Mouse (Mus musculus): ENCODE measurements around the gene Uimc1. TPM values are rescaled to one million over a fixed set of nuclear protein-coding genes. Genes with fewer than 3 reads are reported as not detected.

Gene Uimc1
- polyA plus RNA-seq (2015; fragmentation: Nextera tagmentation; extraction: Ambion mirVana): 19.1 and 20.3 TPM in 2 replicates

GRCm38 (mm10) chr13:55099726-55100478, at the start of gene Uimc1:
Uimc1 (minus strand) TSS chr13:55100300.
- ATAC-seq (ENCODE audit: low FRiP score, low read depth): peak; percentile 97
- WGBS: under 1% methylated on average over 56 of the region's 81 CpGs
- H3K27me3 ChIP-seq: no peaks in the 10 kb centered on the region
- peaks cover 10% of the 10 kb centered on the region for H3K4me1 ChIP-seq (replicated peaks)
- H3K4me3 ChIP-seq: peak within 1 kb of the TSS; percentile 81
- peak within 1 kb of the TSS; percentile 75 for H3K4me2 ChIP-seq
- peak within 1 kb of the TSS; percentile 82 for H3K27ac ChIP-seq (replicated peaks)
- no peaks in the 10 kb centered on the region for H3K9me3 ChIP-seq
- H3K36me3 ChIP-seq: no peaks in the 10 kb centered on the region
- H3K9ac ChIP-seq: peak within 1 kb of the TSS; percentile 76

DNA sequence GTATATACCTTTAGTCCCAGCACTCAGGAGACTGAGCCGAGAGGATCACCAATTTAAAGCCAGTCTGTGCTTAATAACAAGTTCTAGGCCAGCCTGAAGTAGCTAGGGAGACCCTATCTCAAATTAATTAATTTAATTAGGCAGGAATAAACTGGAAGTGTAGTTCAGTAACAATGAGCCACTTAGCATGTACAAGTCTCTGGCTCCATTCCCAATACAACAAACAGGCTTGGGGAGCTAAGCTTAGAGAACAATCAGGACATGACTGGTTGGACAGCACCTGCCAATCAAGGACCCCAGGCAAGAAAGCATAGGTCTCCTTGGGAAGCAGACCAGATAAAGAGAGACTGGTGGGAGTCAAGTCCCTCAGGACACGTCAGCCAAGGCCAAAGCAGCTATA, 40.2 kb upstream of the Uimc1 start:
- no peak overlapping the region for H3K27ac ChIP-seq (replicated peaks)

DNA sequence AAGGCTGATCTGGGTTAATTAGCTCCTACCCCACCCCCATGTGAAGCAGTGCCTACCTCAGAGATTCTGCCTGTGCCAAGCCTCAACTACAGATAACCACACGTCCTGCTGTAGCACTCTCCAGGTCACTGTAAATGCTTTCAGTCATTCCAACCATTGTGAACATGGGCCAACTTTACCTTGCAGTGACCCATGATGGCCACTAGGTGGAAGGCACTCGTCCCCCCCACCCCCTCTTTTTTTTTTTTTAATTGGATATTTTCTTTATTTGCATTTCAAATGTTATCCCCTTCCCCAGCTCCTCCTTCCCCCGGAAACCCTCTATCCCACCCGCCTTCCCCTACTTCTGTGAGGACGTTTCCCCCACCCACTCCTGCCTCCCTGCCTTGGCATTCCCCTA, 35.3 kb upstream of the Uimc1 start:
- ATAC-seq (ENCODE audit: low FRiP score, low read depth): no peak
- Histone ChIP-seq H3K4me2 (no peak overlapping the region), H3K4me3 (no peak overlapping the region), H3K9me3 (no peaks in the 10 kb centered on the region), H3K27ac (replicated peaks) (no peak overlapping the region), H3K27me3 (no peaks in the 10 kb centered on the region), H3K9ac (no peak overlapping the region), H3K36me3 (peaks cover 23% of the 10 kb centered on the region), H3K4me1 (replicated peaks) (no peaks in the 10 kb centered on the region)
- 9% methylated on average over 5 of the region's 5 CpGs for WGBS

More for the DNA sequence above, 40.2 kb upstream of the Uimc1 start:
- 52% methylated on average over 2 of the region's 2 CpGs for WGBS
- H3K4me1 ChIP-seq (replicated peaks): no peaks in the 10 kb centered on the region
- no peak overlapping the region for H3K4me3 ChIP-seq
- no peak overlapping the region for H3K9ac ChIP-seq
- H3K27me3 ChIP-seq: no peaks in the 10 kb centered on the region
- no peak for ATAC-seq (ENCODE audit: low FRiP score, low read depth)
- H3K4me2 ChIP-seq: no peak overlapping the region
- H3K36me3 ChIP-seq: no peaks in the 10 kb centered on the region
- H3K9me3 ChIP-seq: no peaks in the 10 kb centered on the region

GRCm38 (mm10) chr13:55133448-55133847, 33.3 kb upstream of the Uimc1 start, which contains the start of gene Gm17617:
Gm17617 (minus strand) TSS chr13:55133548.
- no peaks in the 10 kb centered on the region for H3K27me3 ChIP-seq
- 92% methylated on average over 2 of the region's 2 CpGs for WGBS
- H3K4me1 ChIP-seq (replicated peaks): no peaks in the 10 kb centered on the region
- H3K4me3 ChIP-seq: no peak within 1 kb of the TSS
- H3K4me2 ChIP-seq: no peak within 1 kb of the TSS
- H3K9ac ChIP-seq: no peak within 1 kb of the TSS
- no peak for ATAC-seq (ENCODE audit: low FRiP score, low read depth)
- no peaks in the 10 kb centered on the region for H3K9me3 ChIP-seq
- peaks cover 34% of the 10 kb centered on the region for H3K36me3 ChIP-seq
- no peak within 1 kb of the TSS for H3K27ac ChIP-seq (replicated peaks)

DNA sequence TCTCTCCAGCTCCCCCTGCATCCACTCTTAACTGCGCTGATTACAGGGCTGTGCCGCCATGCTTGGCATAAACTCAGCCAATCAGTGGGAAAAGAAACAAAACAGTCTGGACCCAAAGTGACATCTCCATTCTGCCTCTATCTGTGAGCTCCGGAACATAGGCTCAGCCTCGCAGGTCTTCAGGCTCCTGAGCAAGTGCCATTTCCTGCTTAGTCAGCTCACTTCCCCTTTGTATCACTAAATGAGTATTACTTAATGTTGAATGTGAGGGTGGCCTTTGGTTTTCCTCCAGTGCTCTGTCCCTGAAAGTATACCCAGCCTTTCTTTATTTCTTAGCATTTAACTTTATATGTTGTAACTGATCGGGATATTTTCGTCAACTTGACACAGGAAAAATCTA, 24.8 kb upstream of the Uimc1 start:
- H3K9ac ChIP-seq: no peak overlapping the region
- 94% methylated on average over 6 of the region's 6 CpGs for WGBS
- no peaks in the 10 kb centered on the region for H3K27me3 ChIP-seq
- no peaks in the 10 kb centered on the region for H3K9me3 ChIP-seq
- ATAC-seq (ENCODE audit: low FRiP score, low read depth): no peak
- H3K27ac ChIP-seq (replicated peaks): no peak overlapping the region
- H3K4me3 ChIP-seq: no peak overlapping the region
- H3K4me2 ChIP-seq: no peak overlapping the region
- no peaks in the 10 kb centered on the region for H3K4me1 ChIP-seq (replicated peaks)
- H3K36me3 ChIP-seq: peaks cover 31% of the 10 kb centered on the region

GRCm38 (mm10) chr13:55114375-55114774, 14.3 kb upstream of the Uimc1 start:
- no peak overlapping the region for H3K4me2 ChIP-seq
- H3K4me3 ChIP-seq: no peak overlapping the region
- peaks cover 39% of the 10 kb centered on the region for H3K36me3 ChIP-seq
- WGBS: 87% methylated on average over 6 of the region's 6 CpGs
- H3K27me3 ChIP-seq: no peaks in the 10 kb centered on the region
- H3K27ac ChIP-seq (replicated peaks): no peak overlapping the region
- H3K9me3 ChIP-seq: no peaks in the 10 kb centered on the region
- no peaks in the 10 kb centered on the region for H3K4me1 ChIP-seq (replicated peaks)
- no peak overlapping the region for H3K9ac ChIP-seq
- no peak for ATAC-seq (ENCODE audit: low FRiP score, low read depth)

- H3K4me1 ChIP-seq (replicated peaks): peaks cover 14% of the 10 kb centered on the region
- no peak overlapping the region for H3K27ac ChIP-seq (replicated peaks)
- H3K4me2 ChIP-seq: no peak overlapping the region
- no peak overlapping the region for H3K4me3 ChIP-seq
- ATAC-seq (ENCODE audit: low FRiP score, low read depth): no peak
- H3K27me3 ChIP-seq: no peaks in the 10 kb centered on the region
- H3K36me3 ChIP-seq: peaks cover 6% of the 10 kb centered on the region; the same call in 1 of the 2 replicates
- no peaks in the 10 kb centered on the region for H3K9me3 ChIP-seq
- no peak overlapping the region for H3K9ac ChIP-seq
- 95% methylated on average over 8 of the region's 8 CpGs for WGBS
Measured at GRCm38 (mm10) chr13:55107694-55108093, 7.6 kb upstream of the Uimc1 start.

DNA sequence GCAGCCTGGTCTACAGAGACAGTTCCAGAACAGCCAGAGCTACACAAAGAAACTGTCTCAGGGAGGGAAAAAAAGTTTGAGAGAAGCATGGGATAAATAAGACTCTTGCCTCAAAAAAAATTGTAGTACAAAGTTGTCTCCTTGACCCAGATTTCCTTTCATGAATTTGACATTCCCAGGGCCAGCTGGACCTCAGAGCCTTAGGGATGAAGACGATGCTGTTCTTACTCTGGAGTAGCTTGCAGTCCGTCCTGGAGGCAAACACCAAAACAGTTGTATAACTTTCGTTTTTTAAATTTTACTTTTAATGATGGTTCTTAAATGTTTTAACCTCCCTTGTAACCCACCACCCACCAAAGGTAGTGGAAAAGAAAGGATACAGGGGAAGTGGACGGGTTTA, 7.0 kb upstream of the Uimc1 start:
- no peak overlapping the region for H3K4me3 ChIP-seq
- H3K9ac ChIP-seq: no peak overlapping the region
- peaks cover 14% of the 10 kb centered on the region for H3K4me1 ChIP-seq (replicated peaks)
- no peak overlapping the region for H3K27ac ChIP-seq (replicated peaks)
- no peaks in the 10 kb centered on the region for H3K9me3 ChIP-seq
- no peak for ATAC-seq (ENCODE audit: low FRiP score, low read depth)
- H3K36me3 ChIP-seq: peaks cover 6% of the 10 kb centered on the region; the same call in 1 of the 2 replicates
- no peaks in the 10 kb centered on the region for H3K27me3 ChIP-seq
- 93% methylated on average over 4 of the region's 4 CpGs for WGBS
- no peak overlapping the region for H3K4me2 ChIP-seq

- ATAC-seq (ENCODE audit: low FRiP score, low read depth): no peak
- Histone ChIP-seq H3K9me3 (no peaks in the 10 kb centered on the region), H3K9ac (peak overlapping the region; percentile 81), H3K4me3 (peak overlapping the region; percentile 94), H3K36me3 (peaks cover 6% of the 10 kb centered on the region; the same call in 1 of the 2 replicates), H3K4me1 (replicated peaks) (peaks cover 14% of the 10 kb centered on the region), H3K27me3 (no peaks in the 10 kb centered on the region), H3K4me2 (peak overlapping the region; percentile 64), H3K27ac (replicated peaks) (0 out of 2 replicates have a peak overlapping the region, but pooled peaks have one; percentile 3)
- WGBS: 22% methylated on average over 8 of the region's 8 CpGs
Measured at GRCm38 (mm10) chr13:55105953-55106691, 6.0 kb upstream of the Uimc1 start.

DNA sequence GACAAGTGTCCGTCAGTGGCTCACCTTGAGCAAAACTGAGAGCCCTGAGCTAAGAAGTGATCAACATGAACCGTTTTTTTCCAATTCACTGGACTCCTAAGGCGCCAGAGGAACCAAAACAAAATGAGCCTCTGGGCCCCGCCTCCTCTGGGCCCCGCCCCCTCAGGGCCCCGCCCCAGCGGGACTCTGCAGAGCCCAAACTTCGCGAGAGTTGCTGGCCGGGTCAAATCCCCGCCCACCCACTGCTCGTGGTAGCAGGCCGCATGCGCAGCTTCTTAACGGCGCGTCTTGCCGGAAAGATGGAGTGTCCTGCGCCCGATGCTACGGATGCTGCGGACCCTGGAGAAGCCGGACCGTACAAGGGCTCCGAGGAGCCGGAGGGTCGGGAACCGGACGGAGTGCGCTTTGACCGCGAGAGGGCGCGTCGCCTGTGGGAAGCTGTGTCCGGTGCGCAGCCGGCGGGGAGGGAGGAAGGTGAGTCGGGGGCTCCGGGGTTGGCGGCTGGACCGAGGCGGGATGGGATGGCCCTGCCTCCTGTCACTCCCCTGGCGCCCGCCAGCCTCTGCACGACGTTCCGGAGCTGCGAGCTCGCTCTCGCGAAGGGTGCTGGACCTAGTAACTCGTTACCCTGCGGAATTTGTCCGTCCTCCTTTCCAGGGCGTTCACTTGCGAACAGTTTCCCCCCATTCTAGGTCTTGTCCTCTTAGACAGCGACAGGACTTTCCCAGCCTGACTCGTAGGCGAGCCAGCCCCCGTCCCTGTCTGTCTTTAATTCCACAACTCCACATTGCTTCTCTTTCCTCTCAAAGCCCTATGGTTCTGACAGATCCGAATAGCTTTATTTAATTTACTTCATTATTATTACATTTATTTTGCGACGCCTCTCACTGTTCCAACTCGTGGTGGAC, 5.2 kb upstream of the Uimc1 start, which contains the start of gene Zfp346:
TSS of gene Zfp346 (plus strand) at position 267 of the 908 bp plus-strand sequence.
- Histone ChIP-seq H3K36me3 (peaks cover 6% of the 10 kb centered on the region; the same call in 1 of the 2 replicates), H3K9me3 (no peaks in the 10 kb centered on the region), H3K4me2 (peak within 1 kb of the TSS; percentile 64), H3K9ac (peak within 1 kb of the TSS; percentile 81), H3K4me1 (replicated peaks) (peaks cover 14% of the 10 kb centered on the region), H3K27ac (replicated peaks) (peak within 1 kb of the TSS; percentile 87), H3K27me3 (no peaks in the 10 kb centered on the region), H3K4me3 (peak within 1 kb of the TSS; percentile 94)
- ATAC-seq (ENCODE audit: low FRiP score, low read depth): peak; percentile 94
- WGBS: under 1% methylated on average over 50 of the region's 66 CpGs

GRCm38 (mm10) chr13:55103351-55103750, 3.3 kb upstream of the Uimc1 start:
- WGBS: 74% methylated on average over 2 of the region's 2 CpGs
- Histone ChIP-seq H3K36me3 (peaks cover 6% of the 10 kb centered on the region; the same call in 1 of the 2 replicates), H3K4me3 (no peak overlapping the region), H3K9me3 (no peaks in the 10 kb centered on the region), H3K27me3 (no peaks in the 10 kb centered on the region), H3K27ac (replicated peaks) (no peak overlapping the region), H3K4me2 (no peak overlapping the region), H3K4me1 (replicated peaks) (peaks cover 23% of the 10 kb centered on the region), H3K9ac (no peak overlapping the region)
- no peak for ATAC-seq (ENCODE audit: low FRiP score, low read depth)

Measured in hindbrain, embryonic 15.5 days (tissue).